Mouse (Mus musculus): ENCODE data around the gene Arap1.
A peak's percentile ranks its signal among the peaks of the same experiment; 100 is the strongest.

The Arap1 gene

GRCm38 (mm10) chr7:101452669-101453068, 104.8 kb downstream of the Arap1 start:
- H3K36me3 ChIP-seq (ENCODE audit: insufficient read depth, low read length): no peaks in the 10 kb centered on the region
- H3K9me3 ChIP-seq (ENCODE audit: low read length): no peaks in the 10 kb centered on the region
- peaks cover 33% of the 10 kb centered on the region for H3K4me1 ChIP-seq (replicated peaks; ENCODE audit: low read depth, low read length)
- peaks cover 85% of the 10 kb centered on the region for H3K27me3 ChIP-seq (ENCODE audit: insufficient read depth, low read length)
- TF ChIP-seq NANOG (IDR thresholded peaks at IDR 0.05; ENCODE audit: borderline replicate concordance, low read length): no peak
- no peak for TF ChIP-seq CTCF (conservative IDR thresholded peaks at IDR 0.05; ENCODE audit: low read length)
- no peak for TF ChIP-seq POU5F1 (IDR thresholded peaks at IDR 0.05; ENCODE audit: borderline replicate concordance, low read length)
- H3K4me3 ChIP-seq (replicated peaks; ENCODE audit: low read length): no peak overlapping the region

- TF ChIP-seq NANOG (IDR thresholded peaks at IDR 0.05; ENCODE audit: borderline replicate concordance, low read length) (no peak), POU5F1 (IDR thresholded peaks at IDR 0.05; ENCODE audit: borderline replicate concordance, low read length) (no peak), CTCF (conservative IDR thresholded peaks at IDR 0.05; ENCODE audit: low read length) (no peak)
- Histone ChIP-seq H3K4me3 (replicated peaks; ENCODE audit: low read length) (no peak overlapping the region), H3K27me3 (ENCODE audit: insufficient read depth, low read length) (peaks cover 86% of the 10 kb centered on the region), H3K4me1 (replicated peaks; ENCODE audit: low read depth, low read length) (peaks cover 39% of the 10 kb centered on the region), H3K9me3 (ENCODE audit: low read length) (no peaks in the 10 kb centered on the region), H3K36me3 (ENCODE audit: insufficient read depth, low read length) (no peaks in the 10 kb centered on the region)
Observed at GRCm38 (mm10) chr7:101453296-101453695, 105.4 kb downstream of the Arap1 start.

GRCm38 (mm10) chr7:101453725-101454124, 105.9 kb downstream of the Arap1 start:
- Histone ChIP-seq H3K36me3 (ENCODE audit: insufficient read depth, low read length) (no peaks in the 10 kb centered on the region), H3K4me1 (replicated peaks; ENCODE audit: low read depth, low read length) (peaks cover 43% of the 10 kb centered on the region), H3K4me3 (replicated peaks; ENCODE audit: low read length) (no peak overlapping the region), H3K9me3 (ENCODE audit: low read length) (no peaks in the 10 kb centered on the region), H3K27me3 (ENCODE audit: insufficient read depth, low read length) (peaks cover 86% of the 10 kb centered on the region)
- TF ChIP-seq POU5F1 (IDR thresholded peaks at IDR 0.05; ENCODE audit: borderline replicate concordance, low read length) (no peak), NANOG (IDR thresholded peaks at IDR 0.05; ENCODE audit: borderline replicate concordance, low read length) (no peak), CTCF (conservative IDR thresholded peaks at IDR 0.05; ENCODE audit: low read length) (no peak)

GRCm38 (mm10) chr7:101454479-101454878, 106.6 kb downstream of the Arap1 start:
- H3K9me3 ChIP-seq (ENCODE audit: low read length): no peaks in the 10 kb centered on the region
- peaks cover 47% of the 10 kb centered on the region for H3K4me1 ChIP-seq (replicated peaks; ENCODE audit: low read depth, low read length)
- no peaks in the 10 kb centered on the region for H3K36me3 ChIP-seq (ENCODE audit: insufficient read depth, low read length)
- TF ChIP-seq NANOG (IDR thresholded peaks at IDR 0.05; ENCODE audit: borderline replicate concordance, low read length) (no peak), POU5F1 (IDR thresholded peaks at IDR 0.05; ENCODE audit: borderline replicate concordance, low read length) (no peak), CTCF (conservative IDR thresholded peaks at IDR 0.05; ENCODE audit: low read length) (no peak)
- H3K27me3 ChIP-seq (ENCODE audit: insufficient read depth, low read length): peaks cover 86% of the 10 kb centered on the region
- H3K4me3 ChIP-seq (replicated peaks; ENCODE audit: low read length): no peak overlapping the region

- H3K27me3 ChIP-seq (ENCODE audit: insufficient read depth, low read length): peaks cover 80% of the 10 kb centered on the region
- H3K36me3 ChIP-seq (ENCODE audit: insufficient read depth, low read length): no peaks in the 10 kb centered on the region
- H3K4me3 ChIP-seq (replicated peaks; ENCODE audit: low read length): no peak overlapping the region
- TF ChIP-seq POU5F1 (IDR thresholded peaks at IDR 0.05; ENCODE audit: borderline replicate concordance, low read length) (no peak), CTCF (conservative IDR thresholded peaks at IDR 0.05; ENCODE audit: low read length) (no peak), NANOG (IDR thresholded peaks at IDR 0.05; ENCODE audit: borderline replicate concordance, low read length) (no peak)
- peaks cover 47% of the 10 kb centered on the region for H3K4me1 ChIP-seq (replicated peaks; ENCODE audit: low read depth, low read length)
- H3K9me3 ChIP-seq (ENCODE audit: low read length): 0 out of 2 replicates have a peak, but pooled peaks cover 6% of the 10 kb centered on the region
Observed at GRCm38 (mm10) chr7:101455141-101455540, 107.3 kb downstream of the Arap1 start.

- Histone ChIP-seq H3K9me3 (ENCODE audit: low read length) (0 out of 2 replicates have a peak, but pooled peaks cover 6% of the 10 kb centered on the region), H3K4me3 (replicated peaks; ENCODE audit: low read length) (no peak overlapping the region), H3K36me3 (ENCODE audit: insufficient read depth, low read length) (no peaks in the 10 kb centered on the region), H3K4me1 (replicated peaks; ENCODE audit: low read depth, low read length) (peaks cover 46% of the 10 kb centered on the region), H3K27me3 (ENCODE audit: insufficient read depth, low read length) (peaks cover 71% of the 10 kb centered on the region)
- TF ChIP-seq NANOG (IDR thresholded peaks at IDR 0.05; ENCODE audit: borderline replicate concordance, low read length) (no peak), POU5F1 (IDR thresholded peaks at IDR 0.05; ENCODE audit: borderline replicate concordance, low read length) (no peak), CTCF (conservative IDR thresholded peaks at IDR 0.05; ENCODE audit: low read length) (no peak)
Observed at GRCm38 (mm10) chr7:101456318-101456717, 108.5 kb downstream of the Arap1 start.

GRCm38 (mm10) chr7:101456789-101457188, 108.9 kb downstream of the Arap1 start:
- TF ChIP-seq CTCF (conservative IDR thresholded peaks at IDR 0.05; ENCODE audit: low read length) (no peak), POU5F1 (IDR thresholded peaks at IDR 0.05; ENCODE audit: borderline replicate concordance, low read length) (no peak), NANOG (IDR thresholded peaks at IDR 0.05; ENCODE audit: borderline replicate concordance, low read length) (no peak)
- Histone ChIP-seq H3K27me3 (ENCODE audit: insufficient read depth, low read length) (peaks cover 67% of the 10 kb centered on the region), H3K4me3 (replicated peaks; ENCODE audit: low read length) (0 out of 2 replicates have a peak overlapping the region, but pooled peaks have one; percentile 17), H3K4me1 (replicated peaks; ENCODE audit: low read depth, low read length) (peaks cover 42% of the 10 kb centered on the region), H3K36me3 (ENCODE audit: insufficient read depth, low read length) (no peaks in the 10 kb centered on the region), H3K9me3 (ENCODE audit: low read length) (0 out of 2 replicates have a peak, but pooled peaks cover 6% of the 10 kb centered on the region)

GRCm38 (mm10) chr7:101457283-101457682, 109.4 kb downstream of the Arap1 start:
- H3K9me3 ChIP-seq (ENCODE audit: low read length): 0 out of 2 replicates have a peak, but pooled peaks cover 6% of the 10 kb centered on the region
- H3K27me3 ChIP-seq (ENCODE audit: insufficient read depth, low read length): peaks cover 62% of the 10 kb centered on the region
- H3K4me1 ChIP-seq (replicated peaks; ENCODE audit: low read depth, low read length): peaks cover 40% of the 10 kb centered on the region
- H3K4me3 ChIP-seq (replicated peaks; ENCODE audit: low read length): no peak overlapping the region
- no peaks in the 10 kb centered on the region for H3K36me3 ChIP-seq (ENCODE audit: insufficient read depth, low read length)
- TF ChIP-seq POU5F1 (IDR thresholded peaks at IDR 0.05; ENCODE audit: borderline replicate concordance, low read length) (no peak), NANOG (IDR thresholded peaks at IDR 0.05; ENCODE audit: borderline replicate concordance, low read length) (no peak), CTCF (conservative IDR thresholded peaks at IDR 0.05; ENCODE audit: low read length) (no peak)

GRCm38 (mm10) chr7:101457801-101458200, 109.9 kb downstream of the Arap1 start:
- Histone ChIP-seq H3K4me1 (replicated peaks; ENCODE audit: low read depth, low read length) (peaks cover 40% of the 10 kb centered on the region), H3K4me3 (replicated peaks; ENCODE audit: low read length) (0 out of 2 replicates have a peak overlapping the region, but pooled peaks have one; percentile 3), H3K9me3 (ENCODE audit: low read length) (0 out of 2 replicates have a peak, but pooled peaks cover 6% of the 10 kb centered on the region), H3K27me3 (ENCODE audit: insufficient read depth, low read length) (peaks cover 57% of the 10 kb centered on the region), H3K36me3 (ENCODE audit: insufficient read depth, low read length) (no peaks in the 10 kb centered on the region)
- TF ChIP-seq CTCF (conservative IDR thresholded peaks at IDR 0.05; ENCODE audit: low read length) (no peak), POU5F1 (IDR thresholded peaks at IDR 0.05; ENCODE audit: borderline replicate concordance, low read length) (no peak), NANOG (IDR thresholded peaks at IDR 0.05; ENCODE audit: borderline replicate concordance, low read length) (no peak)
